ENCODE assay signal across 11 mouse cellular contexts in the genomic region with DNA sequence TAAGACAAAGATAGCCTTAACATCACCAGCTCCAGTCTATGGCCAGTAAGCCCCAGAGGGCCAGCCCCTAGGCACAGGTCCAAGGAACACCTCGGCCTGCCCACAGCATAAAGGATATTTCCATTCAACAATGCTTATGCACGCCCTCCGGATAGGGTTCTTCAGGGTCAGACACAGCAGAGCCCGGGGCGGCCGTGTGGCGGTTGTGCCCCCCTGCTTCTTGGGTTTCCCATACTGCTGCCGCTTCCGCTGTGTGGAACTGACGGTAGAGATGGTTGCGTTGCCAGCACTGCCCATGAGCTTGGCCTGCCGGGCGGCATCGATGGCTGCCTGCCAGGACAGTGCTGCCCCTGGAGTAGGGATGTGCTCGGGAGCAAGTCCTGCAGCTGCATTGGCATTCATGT.
DNase-seq lines count a peak whose midpoint lies in the region; ATAC-seq and TF ChIP-seq lines count a peak whose summit lies in the region.
"Had no signal": no experiment of that assay in that cellular context is flagged by ENCODE, and none has a peak within 500 bp of the region (broad histone marks: within the 10 kb centered on the region; RNA-seq: fewer than 3 reads in every experiment).

No protein-coding gene starts in this region.

- ATAC-seq in forebrain, embryonic 14.5 days, result peak; percentile 48
- ATAC-seq in forebrain, embryonic 11.5 days (replicated peaks; ENCODE audit: low FRiP score), result no peak
- ATAC-seq in midbrain, embryonic 11.5 days (ENCODE audit: low FRiP score), result no peak
- ATAC-seq in megakaryocyte, adult 5-6 weeks (ENCODE audit: poor library complexity, severe bottlenecking), result no peak

- no peaks in the 10 kb centered on the region for H3K9me3 ChIP-seq in forebrain, embryonic 14.5 days (replicated peaks; ENCODE audit: control insufficient read depth, low read length)
- no peaks in the 10 kb centered on the region for H3K9me3 ChIP-seq in forebrain, embryonic 11.5 days (ENCODE audit: control insufficient read depth, low read length)
- no peaks in the 10 kb centered on the region for H3K9me3 ChIP-seq in midbrain, embryonic 11.5 days (ENCODE audit: control insufficient read depth, low read length)
- H3K9me3 ChIP-seq in midbrain, embryonic 10.5 days (replicated peaks), result no peaks in the 10 kb centered on the region
- H3K9me3 ChIP-seq: midbrain, embryonic 12.5 days; stomach, embryonic 15.5 days had no signal

- peak; percentile 47 for DNase-seq in forebrain, embryonic 14.5 days (ENCODE audit: low spot score)
- DNase-seq in forebrain, embryonic 11.5 days (ENCODE audit: low spot score), result no peak
- peak; percentile 74 for DNase-seq in midbrain, embryonic 11.5 days (ENCODE audit: low spot score, missing footprints)
- DNase-seq in midbrain, embryonic 10.5 days (ENCODE audit: low spot score), result no peak
- DNase-seq in heart, postnatal 25 days (ENCODE audit: low spot score), result peak; percentile 26
- no peak for DNase-seq in kidney, adult 2 months

- 67% methylated on average over 15 of the region's 15 CpGs for WGBS in forebrain, embryonic 14.5 days
- WGBS in forebrain, embryonic 11.5 days, result 95% methylated on average over 15 of the region's 15 CpGs
- WGBS in midbrain, embryonic 11.5 days, result 91% methylated on average over 15 of the region's 15 CpGs
- WGBS in midbrain, embryonic 10.5 days, result 95% methylated on average over 15 of the region's 15 CpGs
- WGBS in olfactory bulb, adult 2 months, result 26% methylated on average over 15 of the region's 15 CpGs
- WGBS in kidney, adult 2 months, result 82% methylated on average over 15 of the region's 15 CpGs

- H3K4me1 ChIP-seq in forebrain, embryonic 14.5 days (ENCODE audit: control insufficient read depth, insufficient read depth, low read length), result no peaks in the 10 kb centered on the region
- H3K4me1 ChIP-seq in forebrain, embryonic 11.5 days (replicated peaks; ENCODE audit: control insufficient read depth, insufficient read depth, low read length), result 0 out of 2 replicates have a peak, but pooled peaks cover 1% of the 10 kb centered on the region
- no peaks in the 10 kb centered on the region for H3K4me1 ChIP-seq in midbrain, embryonic 11.5 days (ENCODE audit: control insufficient read depth, insufficient read depth, low read length)
- peaks cover 1% of the 10 kb centered on the region; the same call in 1 of the 2 replicates for H3K4me1 ChIP-seq in midbrain, embryonic 10.5 days
- peaks cover 42% of the 10 kb centered on the region for H3K4me1 ChIP-seq in olfactory bulb, adult 2 months (ENCODE audit: control insufficient read depth, insufficient read depth, low read length)
- no peaks in the 10 kb centered on the region for H3K4me1 ChIP-seq in kidney, adult 2 months (ENCODE audit: control insufficient read depth, insufficient read depth, low read length)
- H3K4me1 ChIP-seq: midbrain, embryonic 12.5 days had no signal

- H3K9ac ChIP-seq in forebrain, embryonic 14.5 days (ENCODE audit: low read length), result no peak overlapping the region
- no peak overlapping the region for H3K9ac ChIP-seq in forebrain, embryonic 11.5 days (ENCODE audit: low read length)
- no peak overlapping the region for H3K9ac ChIP-seq in midbrain, embryonic 11.5 days (ENCODE audit: low read length)
- H3K9ac ChIP-seq: midbrain, embryonic 12.5 days; stomach, embryonic 15.5 days had no signal

- no peak overlapping the region for H3K4me3 ChIP-seq in forebrain, embryonic 14.5 days (ENCODE audit: low read depth, low read length)
- no peak overlapping the region for H3K4me3 ChIP-seq in forebrain, embryonic 11.5 days (ENCODE audit: low read depth, low read length)
- no peak overlapping the region for H3K4me3 ChIP-seq in midbrain, embryonic 11.5 days (ENCODE audit: low read depth, low read length)
- no peak overlapping the region for H3K4me3 ChIP-seq in midbrain, embryonic 10.5 days
- no peak overlapping the region for H3K4me3 ChIP-seq in olfactory bulb, adult 2 months (ENCODE audit: insufficient read depth, low read depth, low read length)
- H3K4me3 ChIP-seq in kidney, adult 2 months (ENCODE audit: insufficient read depth, low read depth, low read length), result no peak overlapping the region
- H3K4me3 ChIP-seq: left cerebral cortex, adult 2 months; midbrain, embryonic 12.5 days; stomach, embryonic 15.5 days had no signal

- no peak for TF ChIP-seq POLR2A in olfactory bulb, adult 2 months (IDR thresholded peaks at IDR 0.05; ENCODE audit: insufficient read depth, low read depth, low read length)
- TF ChIP-seq POLR2A in kidney, adult 2 months (IDR thresholded peaks at IDR 0.05; ENCODE audit: low read depth, low read length), result no peak

- no peaks in the 10 kb centered on the region for H3K27me3 ChIP-seq in forebrain, embryonic 14.5 days (replicated peaks; ENCODE audit: control insufficient read depth, insufficient read depth, low read length)
- no peaks in the 10 kb centered on the region for H3K27me3 ChIP-seq in forebrain, embryonic 11.5 days (ENCODE audit: control insufficient read depth, insufficient read depth, low read length)
- no peaks in the 10 kb centered on the region for H3K27me3 ChIP-seq in midbrain, embryonic 11.5 days (ENCODE audit: control insufficient read depth, insufficient read depth, low read length)
- H3K27me3 ChIP-seq in midbrain, embryonic 10.5 days (ENCODE audit: low read depth, poor library complexity, severe bottlenecking), result no peaks in the 10 kb centered on the region
- H3K27me3 ChIP-seq in kidney, adult 2 months (replicated peaks; ENCODE audit: control insufficient read depth, insufficient read depth, low read length), result no peaks in the 10 kb centered on the region
- H3K27me3 ChIP-seq: midbrain, embryonic 12.5 days; stomach, embryonic 15.5 days had no signal

- TF ChIP-seq CTCF in olfactory bulb, adult 2 months (IDR thresholded peaks at IDR 0.05; ENCODE audit: insufficient read depth, low read depth, low read length), result no peak
- TF ChIP-seq CTCF in kidney, adult 2 months (conservative IDR thresholded peaks at IDR 0.05; ENCODE audit: insufficient read depth, insufficient read length, low read depth, low read length), result no peak

- H3K4me2 ChIP-seq in forebrain, embryonic 14.5 days (ENCODE audit: low read length), result no peak overlapping the region
- no peak overlapping the region for H3K4me2 ChIP-seq in forebrain, embryonic 11.5 days (ENCODE audit: low read depth, low read length, severe bottlenecking)
- no peak overlapping the region for H3K4me2 ChIP-seq in midbrain, embryonic 11.5 days
- H3K4me2 ChIP-seq: midbrain, embryonic 12.5 days; stomach, embryonic 15.5 days had no signal

- intact Hi-C loops in heart, postnatal 25 days (cut with DNase I), result no loop called here

- no peak overlapping the region for H3K27ac ChIP-seq in forebrain, embryonic 14.5 days (ENCODE audit: low read depth, low read length)
- H3K27ac ChIP-seq in forebrain, embryonic 11.5 days (ENCODE audit: low read depth, low read length), result no peak overlapping the region
- no peak overlapping the region for H3K27ac ChIP-seq in midbrain, embryonic 11.5 days (ENCODE audit: low read depth, low read length)
- H3K27ac ChIP-seq in midbrain, embryonic 10.5 days (replicated peaks), result no peak overlapping the region
- peak overlapping the region; percentile 61 for H3K27ac ChIP-seq in olfactory bulb, adult 2 months (ENCODE audit: insufficient read depth, low read depth, low read length)
- H3K27ac ChIP-seq in kidney, adult 2 months (ENCODE audit: insufficient read depth, low read depth, low read length), result no peak overlapping the region
- H3K27ac ChIP-seq: left cerebral cortex, adult 2 months; midbrain, embryonic 12.5 days; stomach, embryonic 15.5 days had no signal

- no peaks in the 10 kb centered on the region for H3K36me3 ChIP-seq in forebrain, embryonic 14.5 days (ENCODE audit: control insufficient read depth, insufficient read depth, low read length)
- no peaks in the 10 kb centered on the region for H3K36me3 ChIP-seq in forebrain, embryonic 11.5 days (ENCODE audit: control insufficient read depth, insufficient read depth, low read length)
- no peaks in the 10 kb centered on the region for H3K36me3 ChIP-seq in midbrain, embryonic 11.5 days (ENCODE audit: control insufficient read depth, insufficient read depth, low read length)
- no peaks in the 10 kb centered on the region for H3K36me3 ChIP-seq in midbrain, embryonic 10.5 days
- no peaks in the 10 kb centered on the region for H3K36me3 ChIP-seq in kidney, adult 2 months (ENCODE audit: control insufficient read depth, insufficient read depth, low read length)
- H3K36me3 ChIP-seq: midbrain, embryonic 12.5 days; stomach, embryonic 15.5 days had no signal

Comparison
In these comparisons a context has a peak if more than half of its experiments do, and no peak if none do; other contexts are left out.
1. DNase-seq: peak in forebrain, embryonic 14.5 days (single experiment), midbrain, embryonic 11.5 days (single experiment) and heart, postnatal 25 days (single experiment); none in forebrain, embryonic 11.5 days (single experiment), midbrain, embryonic 10.5 days (single experiment) and kidney, adult 2 months (single experiment).